Mouse (Mus musculus) midbrain, embryonic 14.5 days (tissue): ENCODE measurements at regions not wholly inside any gene's neighbourhood (a gene's known extent, or its start where the extent isn't known, plus 50 kb on each side); places are given as distances from the start of the nearest gene placed in this dataset.

Experiments
- ATAC-seq: fragments of 200-750 bp; cut with Nextera tagmentation; 2 replicates; pipeline ENCODE4 v1.8.0; 2017; ENCODE audit warnings: moderate number of reproducible peaks, moderate library complexity; ENCODE audit not compliant: low FRiP score, low TSS enrichment
- DNase-seq: peaks from one replicate; pipeline ENCODE4 v3.0.0-alpha.2; 2015
- H3K27ac ChIP-seq: fragments of 300-500 bp; sonication (generic); replicated peaks from 2 replicates; pipeline ENCODE4 v1.5.1; 2014; ENCODE audit warnings: mild to moderate bottlenecking, low read depth, low read length, moderate library complexity
- H3K27me3 ChIP-seq: fragments of 300-500 bp; sonication (generic); 2 replicates; pipeline ENCODE4 v1.6.1; 2014; ENCODE audit warnings: low read length, control low read depth, mixed read lengths; ENCODE audit not compliant: control insufficient read depth, insufficient read depth
- H3K36me3 ChIP-seq: fragments of 300-500 bp; sonication (generic); 2 replicates; pipeline ENCODE4 v1.6.1; 2014; ENCODE audit warnings: low read length, control low read depth; ENCODE audit not compliant: control insufficient read depth, insufficient read depth
- H3K4me1 ChIP-seq: fragments of 300-500 bp; sonication (generic); 2 replicates; pipeline ENCODE4 v1.6.1; 2014; ENCODE audit warnings: mild to moderate bottlenecking, antibody characterized with exemption, low read length, control low read depth; ENCODE audit not compliant: control insufficient read depth, insufficient read depth
- H3K4me2 ChIP-seq: fragments of 300-500 bp; sonication (generic); 2 replicates; pipeline ENCODE4 v1.6.1; 2014; ENCODE audit warnings: mild to moderate bottlenecking, low read length, moderate library complexity
- H3K4me3 ChIP-seq: fragments of 300-500 bp; sonication (generic); replicated peaks from 2 replicates; pipeline ENCODE4 v1.5.1; 2014; ENCODE audit warnings: low read depth, low read length
- H3K9ac ChIP-seq: fragments of 300-500 bp; sonication (generic); replicated peaks from 2 replicates; pipeline ENCODE4 v1.6.1; 2014; ENCODE audit warnings: mild to moderate bottlenecking, low read length, moderate library complexity
- H3K9me3 ChIP-seq: fragments of 300-500 bp; sonication (generic); 2 replicates; pipeline ENCODE4 v1.6.1; 2016; ENCODE audit warnings: low read length, control low read depth, mixed read lengths; ENCODE audit not compliant: control insufficient read depth
- WGBS: fragments of 180-500 bp; shearing (Covaris S2); extraction: QIAGEN DNeasy Blood & Tissue Kit; methylation state at CpG from one replicate; pipeline ENCODE4 v1.1.7; 2014; 5-methylcytosine and 5-hydroxymethylcytosine counted together

GRCm38 (mm10) chr4:82123733-82124132 lies 581.8 kb downstream of the Nfib start:
- no peak overlapping the region for H3K27ac ChIP-seq
- no peak for DNase-seq
- H3K4me3 ChIP-seq, result no peak overlapping the region
- no peaks in the 10 kb centered on the region for H3K36me3 ChIP-seq
- no peaks in the 10 kb centered on the region for H3K9me3 ChIP-seq
- 87% methylated on average over 5 of the region's 5 CpGs for WGBS
- ATAC-seq, result no peak
- H3K27me3 ChIP-seq, result no peaks in the 10 kb centered on the region
- no peak overlapping the region for H3K4me2 ChIP-seq
- no peak overlapping the region for H3K9ac ChIP-seq
- no peaks in the 10 kb centered on the region for H3K4me1 ChIP-seq

- no peak for ATAC-seq
- H3K9ac ChIP-seq, result no peak overlapping the region
- H3K9me3 ChIP-seq, result no peaks in the 10 kb centered on the region
- H3K27ac ChIP-seq, result no peak overlapping the region
- H3K4me2 ChIP-seq, result no peak overlapping the region
- DNase-seq, result no peak
- no peak overlapping the region for H3K4me3 ChIP-seq
- H3K4me1 ChIP-seq, result no peaks in the 10 kb centered on the region
- no peaks in the 10 kb centered on the region for H3K27me3 ChIP-seq
- WGBS, result 88% methylated on average over 1 of the region's 1 CpGs
- H3K36me3 ChIP-seq, result no peaks in the 10 kb centered on the region
These were observed 582.4 kb downstream of the Nfib start for GRCm38 (mm10) chr4:82123101-82123500.

GRCm38 (mm10) chr4:82120796-82121195 lies 584.8 kb downstream of the Nfib start:
- no peaks in the 10 kb centered on the region for H3K36me3 ChIP-seq
- 66% methylated on average over 4 of the region's 4 CpGs for WGBS
- H3K4me1 ChIP-seq, result no peaks in the 10 kb centered on the region
- H3K9ac ChIP-seq, result no peak overlapping the region
- H3K4me3 ChIP-seq, result no peak overlapping the region
- ATAC-seq, result no peak
- no peak overlapping the region for H3K27ac ChIP-seq
- no peaks in the 10 kb centered on the region for H3K27me3 ChIP-seq
- no peaks in the 10 kb centered on the region for H3K9me3 ChIP-seq
- no peak for DNase-seq
- no peak overlapping the region for H3K4me2 ChIP-seq

- ATAC-seq, result no peak
- no peak overlapping the region for H3K4me2 ChIP-seq
- 57% methylated on average over 1 of the region's 1 CpGs for WGBS
- H3K36me3 ChIP-seq, result no peaks in the 10 kb centered on the region
- no peaks in the 10 kb centered on the region for H3K9me3 ChIP-seq
- H3K4me3 ChIP-seq, result no peak overlapping the region
- H3K27me3 ChIP-seq, result no peaks in the 10 kb centered on the region
- no peaks in the 10 kb centered on the region for H3K4me1 ChIP-seq
- no peak for DNase-seq
- no peak overlapping the region for H3K27ac ChIP-seq
- no peak overlapping the region for H3K9ac ChIP-seq
These were observed 585.2 kb downstream of the Nfib start for GRCm38 (mm10) chr4:82120326-82120725.

DNA sequence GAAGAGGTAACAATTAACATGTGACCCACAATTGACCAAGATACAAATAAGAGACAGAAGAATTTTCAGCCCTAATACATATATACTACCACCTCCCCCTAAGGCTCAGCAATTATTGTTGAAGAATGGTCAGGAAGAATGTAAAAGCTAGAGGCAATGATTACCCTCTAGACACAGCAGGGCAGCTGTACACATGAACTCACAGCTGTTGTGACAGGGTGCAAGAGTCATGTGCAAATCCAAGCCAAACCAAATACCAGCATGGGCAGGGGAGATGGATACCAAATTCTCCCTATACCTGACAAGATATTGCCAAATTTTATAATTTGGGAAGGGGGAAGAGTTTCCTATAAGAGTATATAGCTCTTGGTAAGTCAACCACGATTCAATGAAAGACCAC lies 603.7 kb downstream of the Nfib start:
- no peak overlapping the region for H3K9ac ChIP-seq
- DNase-seq (no peak), ATAC-seq (no peak)
- H3K9me3 ChIP-seq, result no peaks in the 10 kb centered on the region
- 94% methylated on average over 1 of the region's 1 CpGs for WGBS
- H3K27ac ChIP-seq, result no peak overlapping the region
- 0 out of 2 replicates have a peak, but pooled peaks cover 3% of the 10 kb centered on the region for H3K4me1 ChIP-seq
- H3K36me3 ChIP-seq, result no peaks in the 10 kb centered on the region
- H3K4me3 ChIP-seq, result no peak overlapping the region
- no peak overlapping the region for H3K4me2 ChIP-seq
- H3K27me3 ChIP-seq, result no peaks in the 10 kb centered on the region

- H3K27me3 ChIP-seq, result no peaks in the 10 kb centered on the region
- ATAC-seq (no peak), DNase-seq (no peak)
- no peak overlapping the region for H3K9ac ChIP-seq
- H3K4me2 ChIP-seq, result no peak overlapping the region
- no peaks in the 10 kb centered on the region for H3K36me3 ChIP-seq
- 62% methylated on average over 6 of the region's 6 CpGs for WGBS
- 0 out of 2 replicates have a peak, but pooled peaks cover 3% of the 10 kb centered on the region for H3K4me1 ChIP-seq
- H3K4me3 ChIP-seq, result no peak overlapping the region
- H3K27ac ChIP-seq, result no peak overlapping the region
- no peaks in the 10 kb centered on the region for H3K9me3 ChIP-seq
These were observed 605.6 kb downstream of the Nfib start for GRCm38 (mm10) chr4:82099970-82100368.

DNA sequence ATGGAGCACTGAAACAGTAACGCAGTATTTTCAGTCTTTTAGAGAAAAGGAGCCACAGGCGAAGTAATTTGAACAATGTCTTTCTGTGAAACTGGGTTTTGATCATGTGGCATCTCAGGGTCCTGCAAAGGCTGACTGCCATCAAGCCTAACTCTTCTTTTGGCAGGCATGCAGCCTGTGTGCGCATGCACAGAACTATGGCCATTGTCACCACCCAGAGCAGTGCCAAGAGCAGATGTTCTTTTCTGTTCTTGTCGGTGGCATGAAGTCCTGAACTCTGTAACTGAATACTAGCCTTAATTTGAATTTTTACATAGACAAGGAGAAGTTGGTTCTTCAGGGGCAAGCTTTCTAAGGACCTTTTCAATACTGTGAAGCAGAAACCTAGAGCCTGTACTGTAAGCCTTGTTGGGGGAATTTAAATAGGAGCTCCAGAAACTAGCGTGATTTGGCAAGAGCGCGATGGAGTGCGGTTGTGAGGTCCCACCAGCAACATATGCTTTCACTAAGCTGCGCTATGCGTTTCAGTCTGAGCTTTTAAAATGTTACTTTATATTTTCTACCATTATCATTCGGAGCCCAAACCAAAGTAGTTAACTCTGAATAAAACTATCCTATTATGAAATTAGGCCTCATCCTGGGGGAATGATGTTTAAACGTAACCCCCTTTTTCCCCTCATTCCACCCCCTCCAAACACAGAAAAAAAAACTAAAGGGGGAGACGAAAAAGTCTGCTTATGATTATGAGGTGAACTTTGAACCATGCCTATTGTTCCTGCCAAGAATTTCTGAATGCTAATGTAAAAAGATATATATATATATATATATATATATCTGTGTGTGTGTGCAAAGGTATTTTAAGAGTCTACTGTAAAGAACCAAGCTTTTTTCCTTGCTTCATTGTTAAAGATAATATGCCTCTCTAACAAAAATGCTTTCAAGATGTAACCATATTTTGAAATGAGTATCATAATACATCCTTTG lies 606.3 kb downstream of the Nfib start:
- H3K27me3 ChIP-seq, result no peaks in the 10 kb centered on the region
- H3K9me3 ChIP-seq, result no peaks in the 10 kb centered on the region
- ATAC-seq, result peak; percentile 31; the same call in 1 of the 2 replicates
- H3K27ac ChIP-seq, result no peak overlapping the region
- H3K4me2 ChIP-seq, result no peak overlapping the region
- H3K4me3 ChIP-seq, result no peak overlapping the region
- DNase-seq, result peak; percentile 23
- H3K9ac ChIP-seq, result no peak overlapping the region
- H3K36me3 ChIP-seq, result no peaks in the 10 kb centered on the region
- 79% methylated on average over 13 of the region's 13 CpGs for WGBS
- H3K4me1 ChIP-seq, result 0 out of 2 replicates have a peak, but pooled peaks cover 3% of the 10 kb centered on the region

- WGBS, result 74% methylated on average over 5 of the region's 5 CpGs
These were observed 613.0 kb downstream of the Nfib start for GRCm38 (mm10) chr4:82092296-82093230.

More at GRCm38 (mm10) chr4:82092296-82093230, 613.0 kb downstream of the Nfib start:
- no peak for DNase-seq
- Histone ChIP-seq H3K4me3 (no peak overlapping the region), H3K27ac (no peak overlapping the region), H3K9ac (no peak overlapping the region), H3K9me3 (no peaks in the 10 kb centered on the region), H3K36me3 (no peaks in the 10 kb centered on the region), H3K4me1 (no peaks in the 10 kb centered on the region), H3K27me3 (no peaks in the 10 kb centered on the region), H3K4me2 (no peak overlapping the region)
- no peak for ATAC-seq
